Mouse (Mus musculus) heart, postnatal 0 days (tissue): ENCODE measurements around the gene Mllt1.

Source experiments
- CTCF ChIP-seq: IDR thresholded peaks from 2 replicates; pipeline ENCODE4 v1.5.1; 2016; ENCODE audit warnings: antibody characterized with exemption, control low read depth, low read depth
- EP300 ChIP-seq: IDR thresholded peaks from 2 replicates; pipeline ENCODE4 v1.6.1; 2016; ENCODE audit warnings: antibody characterized with exemption, low read depth

DNA sequence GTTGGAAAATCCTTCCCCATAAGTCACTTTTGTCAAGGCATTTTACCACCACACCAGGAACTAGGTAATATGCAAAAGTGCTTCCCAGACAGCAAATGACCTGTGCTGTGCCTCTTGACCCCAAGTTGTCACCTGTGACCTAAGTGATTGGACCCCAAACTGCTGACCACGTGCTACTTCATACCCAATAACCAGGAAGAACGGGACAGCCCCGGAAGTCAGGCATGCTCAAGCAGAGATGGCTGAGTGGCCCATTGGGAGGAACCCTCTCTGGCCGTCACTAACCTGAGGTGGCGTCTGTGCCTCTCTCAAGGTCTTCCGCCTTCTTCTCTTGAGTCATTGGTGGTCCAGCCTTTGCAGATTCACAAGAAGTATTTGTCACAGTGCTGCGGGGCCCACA is 62.7 kb downstream of the Mllt1 start:
- TF ChIP-seq CTCF (no peak), EP300 (no peak)
